Mouse (Mus musculus) embryo, embryonic 11 days (tissue): ENCODE results near the gene Golga1.

Experiments used
- DNase-seq: peaks from one replicate; pipeline ENCODE4 v3.0.0-alpha.2; 2015

Gene Golga1

GRCm38 (mm10) chr2:38973223-38973622 is 92.1 kb downstream of the Golga1 start:
- DNase-seq = no peak

GRCm38 (mm10) chr2:38970057-38970456 is 95.3 kb downstream of the Golga1 start:
- DNase-seq = no peak

- DNase-seq = no peak
These were observed 95.7 kb downstream of the Golga1 start for GRCm38 (mm10) chr2:38969650-38970049.
